Mouse (Mus musculus) embryonic fibroblast, embryonic 13.5 days (primary cell): ENCODE measurements at regions not wholly inside any gene's neighbourhood (a gene's known extent, or its start where the extent isn't known, plus 50 kb on each side); places are given as distances from the start of the nearest gene placed in this dataset.

Experiments used
- CTCF ChIP-seq: IDR thresholded peaks from 2 replicates; pipeline ENCODE4 v1.5.1; 2011; ENCODE audit warnings: mild to moderate bottlenecking, control low read depth, low read length, moderate library complexity, borderline replicate concordance; ENCODE audit not compliant: insufficient read depth
- POLR2A ChIP-seq: IDR thresholded peaks from 2 replicates; pipeline ENCODE4 v1.6.1; 2011; ENCODE audit warnings: low read depth, mild to moderate bottlenecking, control low read depth, low read length, moderate library complexity

DNA sequence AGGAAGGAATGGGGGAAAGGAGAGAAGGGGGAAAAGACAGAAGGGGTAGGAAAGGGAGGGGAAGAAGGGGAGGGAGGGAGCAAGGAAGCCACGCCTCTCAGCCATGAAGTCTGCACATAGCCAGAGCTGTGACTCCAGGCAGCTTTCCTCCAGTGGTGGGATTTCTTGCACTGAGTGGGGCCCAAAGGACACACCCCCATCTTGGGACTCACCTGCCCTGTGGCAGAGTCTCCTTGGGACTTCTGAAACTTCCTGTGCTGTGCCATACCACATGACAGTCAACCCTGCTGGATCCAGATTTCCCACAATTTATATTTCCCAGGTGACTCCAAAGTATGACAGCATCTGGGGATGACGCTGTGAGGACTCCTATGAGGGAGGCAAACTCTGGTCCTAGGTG lies 170.5 kb downstream of the Tpra1 start:
- TF ChIP-seq CTCF (no peak), POLR2A (no peak)
